Mouse (Mus musculus) neutrophil, adult 59 days (primary cell): ENCODE data around the gene Hells. TPM values are rescaled to one million over a fixed set of nuclear protein-coding genes. Genes with fewer than 3 reads are reported as not detected.

Source experiments
- total RNA-seq, 2 experiments: library from RNA; stranded (reverse); gene quantifications; 1 replicate in 1 of 2; 2 replicates in 1 of 2; pipeline ENCODE4 v1.2.4; 2023

Gene Hells
- 10 to 100 TPM; 30.5 to 34.4 TPM for total RNA-seq

GRCm38 (mm10) chr19:38930788-38931565 lies at the start of gene Hells:
Gene Hells, plus strand, starts transcription at chr19:38930915.

DNA sequence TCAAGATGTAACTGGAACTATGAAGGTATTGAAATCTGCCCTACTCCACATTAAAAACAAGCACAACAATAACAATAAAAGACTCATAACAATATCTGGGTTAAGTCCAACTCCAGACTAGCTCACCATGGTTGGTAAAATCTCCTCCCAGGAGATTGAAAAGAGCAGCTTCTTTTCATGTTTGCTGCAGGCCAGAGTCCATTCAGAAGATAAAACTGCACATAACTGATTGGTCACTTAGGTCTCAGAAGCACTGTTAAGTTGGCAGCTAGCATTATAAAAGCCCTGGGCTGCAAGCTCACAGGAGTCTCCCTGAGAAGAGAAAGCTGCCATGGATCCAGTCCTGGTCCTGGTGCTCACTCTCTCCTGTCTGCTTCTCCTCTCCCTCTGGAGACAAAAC lies 76.0 kb downstream of the Hells start, which contains the start of gene Cyp2c55:
Cyp2c55 (plus strand) TSS at position 305 of the 400 bp plus-strand sequence.

Other genes starting within 250 kb of the Hells start
- gene Noc3l, start 111.7 kb upstream of the Hells start, total RNA-seq, result 1 to 10 TPM; 3.3 to 3.8 TPM
- 1 to 10 TPM; 1.1 to 1.5 TPM for gene Tbc1d12, start 94.3 kb upstream of the Hells start, total RNA-seq
- not detected for gene Cyp2c55, start 76.1 kb downstream of the Hells start, total RNA-seq
- gene Cyp2c65, start 130.1 kb downstream of the Hells start, total RNA-seq, result not detected
- not detected for gene Cyp2c66, start 183.0 kb downstream of the Hells start, total RNA-seq